Mouse (Mus musculus): ENCODE measurements around the gene Ptprn2. TPM values are rescaled to one million over a fixed set of nuclear protein-coding genes. Genes with fewer than 3 reads are reported as not detected.

Gene Ptprn2
- total and polyA plus RNA-seq, 3 experiments, result 0.17 TPM; not detected in 2

DNA sequence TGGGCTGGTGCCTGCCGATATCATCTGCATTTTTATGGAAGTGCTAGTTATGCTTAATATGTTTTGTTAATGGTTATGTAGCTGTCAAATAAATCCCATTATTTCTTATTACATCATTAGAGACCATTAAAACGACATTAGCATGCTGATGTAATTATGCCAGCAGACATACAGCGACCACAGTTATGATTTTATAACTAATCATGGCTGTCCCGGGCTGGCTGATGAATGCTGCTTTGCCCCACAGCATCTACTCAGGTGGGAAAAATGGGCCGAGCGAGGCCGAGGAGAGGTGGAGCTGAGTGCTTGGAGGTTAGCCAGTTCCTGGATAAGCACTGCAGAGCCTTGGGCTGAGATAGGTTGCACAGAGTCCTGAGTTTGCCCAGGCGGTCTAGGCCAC is 407.1 kb downstream of the Ptprn2 start:
- H3K9me3 ChIP-seq (replicated peaks; ENCODE audit: low read length), result no peaks in the 10 kb centered on the region
- no peak overlapping the region for H3K9ac ChIP-seq (ENCODE audit: insufficient read depth, low read depth)
- dilution Hi-C loops (cut with MboI; ENCODE audit: extremely low pct_ligation_motif_present, extremely low pct_unique_long_range_greater_than_20kb, low sequenced_read_pairs) (no loop called here), in situ Hi-C loops (cut with MboI; ENCODE audit: low pct_ligation_motif_present, low pct_unique_long_range_greater_than_20kb, low sequenced_read_pairs) (no loop called here)
- no peak overlapping the region for H3K27ac ChIP-seq (ENCODE audit: insufficient read depth, low read depth)
- peaks cover 7 to 8% of the 10 kb centered on the region in 2 experiments; a peak in 3 of 4 replicates for H3K4me1 ChIP-seq (ENCODE audit: control insufficient read depth in 1 of 2, insufficient read depth in 2 of 2)
- no peaks in the 10 kb centered on the region for H3K79me2 ChIP-seq (replicated peaks; ENCODE audit: control insufficient read depth, extremely low read depth, insufficient read depth, poor library complexity, severe bottlenecking)
- no peaks in the 10 kb centered on the region for H3K36me3 ChIP-seq (replicated peaks in 1 of 2; ENCODE audit: control insufficient read depth in 1 of 2, insufficient read depth in 1 of 2, low read length in 1 of 2)
- no peak overlapping the region for H3K4me2 ChIP-seq (ENCODE audit: insufficient read depth, low read depth, poor library complexity, severe bottlenecking)
- peaks cover 29% of the 10 kb centered on the region for H3K27me3 ChIP-seq (replicated peaks)
- no peak overlapping the region for H3K4me3 ChIP-seq (replicated peaks in 1 of 3; ENCODE audit: low read depth in 2 of 3, low read length in 2 of 3, poor library complexity in 1 of 3)
- TF ChIP-seq NRF1 (IDR thresholded peaks at IDR 0.05; ENCODE audit: low read depth, low read length) (no peak), MAZ (IDR thresholded peaks at IDR 0.05; ENCODE audit: low read depth, low read length) (no peak), ETS1 (conservative IDR thresholded peaks at IDR 0.05; ENCODE audit: low read depth, low read length) (no peak), KAT2A (IDR thresholded peaks at IDR 0.05; ENCODE audit: insufficient replicate concordance, low read length) (no peak), TCF12 (IDR thresholded peaks at IDR 0.05; ENCODE audit: low read depth, low read length) (no peak), POLR2A (IDR thresholded peaks at IDR 0.05; ENCODE audit: low read depth, low read length) (no peak), SMC3 (IDR thresholded peaks at IDR 0.05; ENCODE audit: low read depth, low read length) (no peak), RAD21 (IDR thresholded peaks at IDR 0.05; ENCODE audit: low read depth, low read length) (no peak), ZKSCAN1 (IDR thresholded peaks at IDR 0.05; ENCODE audit: borderline replicate concordance, low read depth, low read length) (no peak), CHD1 (IDR thresholded peaks at IDR 0.05; ENCODE audit: low read depth, low read length) (no peak), PAX5 (IDR thresholded peaks at IDR 0.05; ENCODE audit: low read length) (no peak), ZNF384 (IDR thresholded peaks at IDR 0.05; ENCODE audit: low read depth, low read length) (no peak), EP300 (IDR thresholded peaks at IDR 0.05; ENCODE audit: low read length) (no peak)
- DNase-seq (ENCODE audit: extremely low read depth), result no peak

DNA sequence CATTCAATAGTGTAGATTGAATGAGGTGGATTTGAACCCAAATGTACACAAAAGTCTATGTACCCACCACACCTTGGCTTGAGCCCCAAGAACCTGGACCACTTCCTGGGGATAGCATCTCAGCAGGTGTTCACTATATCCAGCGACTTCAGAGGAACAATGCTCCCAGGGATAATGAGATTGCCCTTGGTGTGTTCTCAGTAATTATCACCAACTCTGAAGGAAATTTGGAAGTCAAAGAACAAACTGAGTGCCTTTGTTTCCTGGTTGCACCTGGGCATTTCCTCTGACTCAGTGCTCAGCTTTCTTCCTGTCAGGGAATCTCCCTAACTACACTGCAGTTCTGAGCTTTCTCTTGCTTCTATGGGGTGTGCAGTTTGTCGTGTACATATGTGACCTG is 411.1 kb downstream of the Ptprn2 start:
- no peaks in the 10 kb centered on the region for H3K9me3 ChIP-seq (replicated peaks; ENCODE audit: low read length)
- no peak overlapping the region for H3K4me3 ChIP-seq (replicated peaks in 1 of 3; ENCODE audit: low read depth in 2 of 3, low read length in 2 of 3, poor library complexity in 1 of 3)
- DNase-seq (ENCODE audit: extremely low read depth), result peak; percentile 1
- no peak overlapping the region for H3K9ac ChIP-seq (ENCODE audit: insufficient read depth, low read depth)
- H3K4me1 ChIP-seq (ENCODE audit: control insufficient read depth in 1 of 2, insufficient read depth in 2 of 2), result peaks cover 8 to 9% of the 10 kb centered on the region in 2 experiments
- H3K4me2 ChIP-seq (ENCODE audit: insufficient read depth, low read depth, poor library complexity, severe bottlenecking), result no peak overlapping the region
- no peaks in the 10 kb centered on the region for H3K79me2 ChIP-seq (replicated peaks; ENCODE audit: control insufficient read depth, extremely low read depth, insufficient read depth, poor library complexity, severe bottlenecking)
- no peaks in the 10 kb centered on the region for H3K36me3 ChIP-seq (replicated peaks in 1 of 2; ENCODE audit: control insufficient read depth in 1 of 2, insufficient read depth in 1 of 2, low read length in 1 of 2)
- dilution Hi-C loops (cut with MboI; ENCODE audit: extremely low pct_ligation_motif_present, extremely low pct_unique_long_range_greater_than_20kb, low sequenced_read_pairs) (no loop called here), in situ Hi-C loops (cut with MboI; ENCODE audit: low pct_ligation_motif_present, low pct_unique_long_range_greater_than_20kb, low sequenced_read_pairs) (no loop called here)
- H3K27me3 ChIP-seq (replicated peaks), result peaks cover 16% of the 10 kb centered on the region
- H3K27ac ChIP-seq (ENCODE audit: insufficient read depth, low read depth), result no peak overlapping the region
- TF ChIP-seq UBTF (IDR thresholded peaks at IDR 0.05; ENCODE audit: low read depth, low read length) (no peak), SIN3A (IDR thresholded peaks at IDR 0.05; ENCODE audit: low read length) (no peak), CHD1 (IDR thresholded peaks at IDR 0.05; ENCODE audit: low read depth, low read length) (no peak), KAT2A (IDR thresholded peaks at IDR 0.05; ENCODE audit: insufficient replicate concordance, low read length) (no peak), RCOR1 (conservative IDR thresholded peaks at IDR 0.05; ENCODE audit: low read depth, low read length) (no peak), MAX (IDR thresholded peaks at IDR 0.05; ENCODE audit: low read length) (no peak), PAX5 (IDR thresholded peaks at IDR 0.05; ENCODE audit: low read length) (no peak), RAD21 (IDR thresholded peaks at IDR 0.05; ENCODE audit: low read depth, low read length) (no peak), JUN (IDR thresholded peaks at IDR 0.05; ENCODE audit: insufficient read depth, low read depth, low read length) (no peak), USF1 (IDR thresholded peaks at IDR 0.05; ENCODE audit: low read depth, low read length) (no peak), CTCF (conservative IDR thresholded peaks at IDR 0.05 in 1 of 2, IDR thresholded peaks at IDR 0.05 in 1 of 2; ENCODE audit: low read depth in 2 of 2, low read length in 2 of 2) (no peak)
